Mouse (Mus musculus): Measurements from ENCODE around the gene Naa38. TPM values are rescaled to one million over a fixed set of nuclear protein-coding genes. Genes with fewer than 3 reads are reported as not detected.
A peak's percentile ranks its signal among the peaks of the same experiment; 100 is the strongest.

Gene Naa38
- polyA plus RNA-seq, 1 experiment from 2014 or later: 174 TPM

DNA sequence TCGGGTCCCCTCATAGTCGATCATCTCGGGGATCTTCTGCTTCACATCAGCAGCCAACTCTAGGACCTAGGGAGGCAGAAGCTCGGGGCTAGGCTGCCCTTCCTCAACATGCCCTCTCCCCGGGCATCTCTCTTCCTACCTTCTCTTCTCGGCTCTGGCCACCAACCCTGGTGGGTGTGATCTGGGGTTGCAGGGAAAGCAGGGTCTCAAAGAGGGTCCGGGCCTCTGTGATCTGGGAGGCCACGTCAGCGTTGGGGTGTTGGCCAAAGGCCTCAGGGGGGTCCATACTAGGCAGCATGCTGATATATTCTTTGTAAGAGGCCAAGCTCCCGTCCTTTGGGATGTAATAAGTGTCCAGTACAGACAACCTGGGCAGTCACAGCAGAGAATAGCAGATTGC is 27.6 kb downstream of the Naa38 start:
- Histone ChIP-seq H3K27ac (replicated peaks in 1 of 2; ENCODE audit: control insufficient read depth in 1 of 2, insufficient read depth in 1 of 2, low read depth in 2 of 2, low read length in 2 of 2) (no peak overlapping the region), H3K4me3 (ENCODE audit: control insufficient read depth in 1 of 2, insufficient read depth in 1 of 2, low read depth in 1 of 2, low read length in 2 of 2) (no peak overlapping the region), H3K36me3 (ENCODE audit: control insufficient read depth, insufficient read depth, low read length) (no peaks in the 10 kb centered on the region), H3K9me3 (ENCODE audit: control insufficient read depth, low read length) (no peaks in the 10 kb centered on the region), H3K4me1 (ENCODE audit: control insufficient read depth in 2 of 2, insufficient read depth in 2 of 2, low read length in 2 of 2) (peaks cover 14 to 24% of the 10 kb centered on the region in 2 experiments), H3K4me2 (ENCODE audit: low read length) (no peak overlapping the region), H3K9ac (ENCODE audit: low read length) (no peak overlapping the region), H3K27me3 (ENCODE audit: control insufficient read depth, insufficient read depth, low read length) (peaks cover 23% of the 10 kb centered on the region)
- 84% methylated on average over 10 of the region's 10 CpGs for WGBS
- ATAC-seq (ENCODE audit: insufficient number of reproducible peaks, insufficient read depth, low FRiP score, low read depth): no peak

DNA sequence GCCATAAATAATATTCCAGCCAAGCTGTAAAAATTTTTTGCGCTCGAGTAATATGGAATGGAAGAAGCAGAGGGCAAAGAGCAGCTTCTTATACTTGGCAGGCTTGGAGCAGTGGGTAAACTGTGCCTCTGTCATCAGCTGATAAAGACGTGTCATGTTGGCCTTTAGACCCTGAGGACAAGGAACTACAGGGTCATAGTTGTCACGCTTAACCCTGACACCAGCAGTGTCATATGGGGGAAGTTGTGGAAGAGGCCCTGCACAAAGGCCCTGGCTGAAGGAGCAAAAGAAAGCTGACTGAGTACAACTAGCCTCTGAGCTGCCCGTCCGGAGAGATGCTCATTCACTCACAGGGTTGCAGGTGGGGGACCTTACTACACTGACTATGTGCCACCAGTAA is 28.6 kb downstream of the Naa38 start:
- Histone ChIP-seq H3K4me3 (ENCODE audit: control insufficient read depth in 1 of 2, insufficient read depth in 1 of 2, low read depth in 1 of 2, low read length in 2 of 2) (no peak overlapping the region), H3K9me3 (ENCODE audit: control insufficient read depth, low read length) (no peaks in the 10 kb centered on the region), H3K4me2 (ENCODE audit: low read length) (no peak overlapping the region), H3K4me1 (ENCODE audit: control insufficient read depth in 2 of 2, insufficient read depth in 2 of 2, low read length in 2 of 2) (peaks cover 14 to 28% of the 10 kb centered on the region in 2 experiments), H3K9ac (ENCODE audit: low read length) (no peak overlapping the region), H3K27ac (replicated peaks in 1 of 2; ENCODE audit: control insufficient read depth in 1 of 2, insufficient read depth in 1 of 2, low read depth in 2 of 2, low read length in 2 of 2) (no peak overlapping the region), H3K36me3 (ENCODE audit: control insufficient read depth, insufficient read depth, low read length) (no peaks in the 10 kb centered on the region), H3K27me3 (ENCODE audit: control insufficient read depth, insufficient read depth, low read length) (peaks cover 23% of the 10 kb centered on the region)
- no peak for ATAC-seq (ENCODE audit: insufficient number of reproducible peaks, insufficient read depth, low FRiP score, low read depth)
- 50% methylated on average over 6 of the region's 6 CpGs for WGBS

GRCm38 (mm10) chr11:69426246-69426645 is 31.0 kb downstream of the Naa38 start:
- ATAC-seq (ENCODE audit: insufficient number of reproducible peaks, insufficient read depth, low FRiP score, low read depth): no peak
- 84% methylated on average over 2 of the region's 2 CpGs for WGBS

DNA sequence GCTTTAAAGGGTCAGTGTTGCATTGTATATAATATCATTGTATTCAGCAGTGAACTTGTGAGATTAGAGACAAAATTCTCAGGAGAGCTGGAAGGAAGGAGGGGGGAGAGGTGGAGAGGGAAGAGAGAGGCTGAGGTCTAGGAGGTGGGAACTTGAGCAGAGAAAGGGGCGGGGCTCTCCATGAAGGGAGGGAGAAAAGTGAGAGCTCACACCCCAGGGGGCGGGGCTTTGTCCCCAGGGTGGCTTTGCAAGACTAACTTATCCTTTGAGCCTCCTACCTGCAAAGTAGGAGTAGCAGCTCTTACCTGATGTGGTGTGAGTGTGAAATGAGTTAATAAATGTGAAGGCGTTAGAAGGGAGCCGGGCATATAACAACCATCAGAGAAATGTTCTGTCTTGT is 33.5 kb downstream of the Naa38 start:
- ATAC-seq (ENCODE audit: insufficient number of reproducible peaks, insufficient read depth, low FRiP score, low read depth): no peak
- Histone ChIP-seq H3K4me2 (ENCODE audit: low read length) (no peak overlapping the region), H3K9ac (ENCODE audit: low read length) (no peak overlapping the region), H3K27ac (replicated peaks in 1 of 2; ENCODE audit: control insufficient read depth in 1 of 2, insufficient read depth in 1 of 2, low read depth in 2 of 2, low read length in 2 of 2) (no peak overlapping the region), H3K27me3 (ENCODE audit: control insufficient read depth, insufficient read depth, low read length) (no peaks in the 10 kb centered on the region), H3K4me1 (ENCODE audit: control insufficient read depth in 2 of 2, insufficient read depth in 2 of 2, low read length in 2 of 2) (peaks cover 4 to 12% of the 10 kb centered on the region in 2 experiments; a peak in 3 of 4 replicates), H3K9me3 (ENCODE audit: control insufficient read depth, low read length) (no peaks in the 10 kb centered on the region), H3K36me3 (ENCODE audit: control insufficient read depth, insufficient read depth, low read length) (no peaks in the 10 kb centered on the region), H3K4me3 (ENCODE audit: control insufficient read depth in 1 of 2, insufficient read depth in 1 of 2, low read depth in 1 of 2, low read length in 2 of 2) (no peak overlapping the region)
- WGBS: 19% methylated on average over 4 of the region's 4 CpGs

More at GRCm38 (mm10) chr11:69426246-69426645, 31.0 kb downstream of the Naa38 start:
- Histone ChIP-seq H3K27ac (replicated peaks in 1 of 2; ENCODE audit: control insufficient read depth in 1 of 2, insufficient read depth in 1 of 2, low read depth in 2 of 2, low read length in 2 of 2) (no peak overlapping the region), H3K4me3 (ENCODE audit: control insufficient read depth in 1 of 2, insufficient read depth in 1 of 2, low read depth in 1 of 2, low read length in 2 of 2) (no peak overlapping the region), H3K36me3 (ENCODE audit: control insufficient read depth, insufficient read depth, low read length) (no peaks in the 10 kb centered on the region), H3K4me2 (ENCODE audit: low read length) (no peak overlapping the region), H3K9me3 (ENCODE audit: control insufficient read depth, low read length) (no peaks in the 10 kb centered on the region), H3K4me1 (ENCODE audit: control insufficient read depth in 2 of 2, insufficient read depth in 2 of 2, low read length in 2 of 2) (peaks cover 6 to 15% of the 10 kb centered on the region in 2 experiments; a peak in 3 of 4 replicates), H3K27me3 (ENCODE audit: control insufficient read depth, insufficient read depth, low read length) (peaks cover 17% of the 10 kb centered on the region), H3K9ac (ENCODE audit: low read length) (no peak overlapping the region)

DNA sequence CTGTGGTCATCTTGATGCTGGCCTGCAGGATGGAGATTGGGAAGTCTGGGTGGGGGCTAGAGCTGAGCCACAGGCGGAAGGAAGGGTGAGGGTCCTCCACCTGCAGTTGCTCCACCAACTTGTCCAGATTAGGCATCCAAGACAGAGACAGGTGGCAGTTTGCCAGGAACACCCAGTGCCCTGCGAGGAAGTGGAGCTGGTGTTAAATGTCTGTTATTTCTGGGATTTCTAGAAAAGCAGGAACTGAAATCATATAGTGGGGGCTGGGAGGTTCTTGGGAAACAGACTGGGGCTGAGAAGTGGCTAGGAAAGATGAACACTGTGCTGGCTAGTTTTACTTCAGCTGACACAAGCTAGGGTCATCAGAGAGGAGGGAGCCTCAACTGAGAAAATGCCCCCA is 34.0 kb downstream of the Naa38 start:
- Histone ChIP-seq H3K27ac (replicated peaks in 1 of 2; ENCODE audit: control insufficient read depth in 1 of 2, insufficient read depth in 1 of 2, low read depth in 2 of 2, low read length in 2 of 2) (no peak overlapping the region), H3K4me3 (ENCODE audit: control insufficient read depth in 1 of 2, insufficient read depth in 1 of 2, low read depth in 1 of 2, low read length in 2 of 2) (no peak overlapping the region), H3K4me2 (ENCODE audit: low read length) (no peak overlapping the region), H3K9ac (ENCODE audit: low read length) (no peak overlapping the region), H3K9me3 (ENCODE audit: control insufficient read depth, low read length) (no peaks in the 10 kb centered on the region), H3K4me1 (ENCODE audit: control insufficient read depth in 2 of 2, insufficient read depth in 2 of 2, low read length in 2 of 2) (peaks cover 4 to 12% of the 10 kb centered on the region in 2 experiments; a peak in 3 of 4 replicates), H3K36me3 (ENCODE audit: control insufficient read depth, insufficient read depth, low read length) (no peaks in the 10 kb centered on the region), H3K27me3 (ENCODE audit: control insufficient read depth, insufficient read depth, low read length) (no peaks in the 10 kb centered on the region)
- 20% methylated on average over 2 of the region's 2 CpGs for WGBS
- ATAC-seq (ENCODE audit: insufficient number of reproducible peaks, insufficient read depth, low FRiP score, low read depth): no peak

- WGBS: 87% methylated on average over 15 of the region's 15 CpGs
- Histone ChIP-seq H3K4me3 (ENCODE audit: control insufficient read depth in 1 of 2, insufficient read depth in 1 of 2, low read depth in 1 of 2, low read length in 2 of 2) (no peak overlapping the region), H3K9ac (ENCODE audit: low read length) (no peak overlapping the region), H3K4me2 (ENCODE audit: low read length) (no peak overlapping the region), H3K4me1 (ENCODE audit: control insufficient read depth in 2 of 2, insufficient read depth in 2 of 2, low read length in 2 of 2) (peaks cover 4 to 12% of the 10 kb centered on the region in 2 experiments; a peak in 3 of 4 replicates), H3K36me3 (ENCODE audit: control insufficient read depth, insufficient read depth, low read length) (no peaks in the 10 kb centered on the region), H3K27me3 (ENCODE audit: control insufficient read depth, insufficient read depth, low read length) (no peaks in the 10 kb centered on the region), H3K9me3 (ENCODE audit: control insufficient read depth, low read length) (no peaks in the 10 kb centered on the region), H3K27ac (replicated peaks in 1 of 2; ENCODE audit: control insufficient read depth in 1 of 2, insufficient read depth in 1 of 2, low read depth in 2 of 2, low read length in 2 of 2) (no peak overlapping the region)
- no peak for ATAC-seq (ENCODE audit: insufficient number of reproducible peaks, insufficient read depth, low FRiP score, low read depth)
Observed at GRCm38 (mm10) chr11:69430631-69431030, 35.3 kb downstream of the Naa38 start.

DNA sequence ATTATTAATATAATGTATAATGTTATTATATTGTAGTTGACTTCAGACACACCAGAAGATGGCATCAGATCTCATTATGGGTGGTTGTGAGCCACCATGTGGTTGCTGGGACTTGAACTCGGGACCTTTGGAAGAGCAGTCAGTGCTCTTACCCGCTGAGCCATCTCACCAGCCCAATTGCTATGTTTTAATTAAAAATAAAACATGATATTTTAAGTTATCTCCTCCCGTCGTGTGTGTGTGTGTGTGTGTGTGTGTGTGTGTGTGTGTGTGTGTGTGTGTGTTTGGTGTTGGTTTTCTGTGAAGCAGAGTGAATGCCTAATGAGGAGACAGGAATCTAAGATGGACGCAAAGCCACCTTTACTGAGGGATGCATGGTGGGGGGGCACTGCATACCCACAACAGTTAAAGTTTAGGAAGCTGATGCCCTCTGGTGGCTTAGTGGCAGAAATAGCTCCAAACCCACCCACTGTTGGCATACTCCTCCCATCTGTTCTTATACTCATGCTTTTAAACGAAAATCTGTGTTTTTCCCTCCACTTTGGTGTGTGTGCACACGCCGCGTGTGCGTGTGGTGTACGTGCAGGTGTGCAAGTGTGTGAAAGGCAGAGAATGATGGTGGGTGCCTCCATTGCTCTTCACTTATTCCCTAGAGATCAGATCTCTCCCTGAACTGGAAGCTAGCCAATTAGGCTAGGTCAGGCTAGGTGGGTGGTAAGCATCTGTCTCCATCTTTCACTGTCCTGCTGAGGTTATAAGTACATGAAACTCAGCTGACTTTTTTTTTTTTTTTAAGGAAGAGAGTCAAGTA is 36.7 kb downstream of the Naa38 start:
- no peak overlapping the region for H3K27ac ChIP-seq (replicated peaks in 1 of 2; ENCODE audit: control insufficient read depth in 1 of 2, insufficient read depth in 1 of 2, low read depth in 2 of 2, low read length in 2 of 2)
- no peak overlapping the region for H3K4me3 ChIP-seq (ENCODE audit: control insufficient read depth in 1 of 2, insufficient read depth in 1 of 2, low read depth in 1 of 2, low read length in 2 of 2)
- peaks cover 4 to 12% of the 10 kb centered on the region in 2 experiments; a peak in 3 of 4 replicates for H3K4me1 ChIP-seq (ENCODE audit: control insufficient read depth in 2 of 2, insufficient read depth in 2 of 2, low read length in 2 of 2)
- no peak overlapping the region for H3K4me2 ChIP-seq (ENCODE audit: low read length)
- H3K9me3 ChIP-seq (ENCODE audit: control insufficient read depth, low read length): no peaks in the 10 kb centered on the region
- 34% methylated on average over 11 of the region's 11 CpGs for WGBS
- peaks cover 4% of the 10 kb centered on the region; the same call in 1 of the 2 replicates for H3K27me3 ChIP-seq (ENCODE audit: control insufficient read depth, insufficient read depth, low read length)
- H3K36me3 ChIP-seq (ENCODE audit: control insufficient read depth, insufficient read depth, low read length): no peaks in the 10 kb centered on the region
- peak; percentile 51 for ATAC-seq (ENCODE audit: insufficient number of reproducible peaks, insufficient read depth, low FRiP score, low read depth)
- H3K9ac ChIP-seq (ENCODE audit: low read length): no peak overlapping the region

Data from heart, embryonic 14.5 days (tissue).